Mouse (Mus musculus): ENCODE results near the gene Cacna1b. TPM values are rescaled to one million over a fixed set of nuclear protein-coding genes. Genes with fewer than 3 reads are reported as not detected.

The Cacna1b gene
- total RNA-seq, 2 experiments from 2014 or later, result 108 to 125 TPM

DNA sequence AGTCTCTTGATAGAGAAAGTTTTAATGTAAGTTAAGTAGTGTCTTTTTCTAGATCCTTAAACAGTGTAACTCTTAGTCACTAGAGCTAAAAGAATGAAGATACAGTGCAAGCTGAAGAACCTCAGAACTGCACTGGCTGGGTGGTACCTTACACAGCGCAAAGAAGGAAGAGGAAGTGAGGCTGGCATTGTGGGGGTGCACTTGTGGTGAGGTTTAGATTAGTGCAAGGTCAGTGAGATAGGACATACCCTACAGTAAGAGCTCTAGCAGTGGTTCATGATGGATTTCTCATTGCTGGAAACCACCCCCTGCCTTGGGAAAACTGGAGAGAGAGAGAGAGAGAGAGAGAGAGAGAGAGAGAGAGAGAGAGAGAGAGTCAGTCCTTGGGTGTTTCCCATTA lies 192.0 kb downstream of the Cacna1b start:
- DNase-seq (ENCODE audit: low spot score in 2 of 2), result no peak
- intact Hi-C loops (cut with DNase I), result no loop called here

DNA sequence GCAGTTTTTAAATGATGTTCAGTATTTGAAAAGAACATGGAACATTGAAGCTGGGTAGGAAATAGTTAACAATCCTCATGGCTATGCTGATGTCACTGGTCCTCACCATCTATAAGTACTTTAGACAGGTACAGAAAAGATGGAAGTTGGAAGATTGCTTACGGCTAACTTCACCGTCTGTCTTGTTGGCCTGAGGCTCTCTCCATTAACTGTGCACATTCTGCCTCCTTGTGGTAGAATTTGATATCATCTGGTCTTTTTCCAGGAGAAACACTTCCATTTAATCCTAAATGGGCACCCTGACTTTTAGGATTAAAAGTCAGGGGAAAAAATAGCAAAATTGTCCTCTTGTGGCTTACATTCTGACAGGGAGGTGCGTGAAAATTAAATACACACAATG lies 194.4 kb downstream of the Cacna1b start:
- DNase-seq (ENCODE audit: low spot score in 2 of 2), result peak; percentile 70 to 77
- intact Hi-C loops (cut with DNase I), result loop anchor here (1.0 to 5.0 kb wide), 4 partner anchors 76 to 272 kb away; no protein-coding TSS in a partner anchor

DNA sequence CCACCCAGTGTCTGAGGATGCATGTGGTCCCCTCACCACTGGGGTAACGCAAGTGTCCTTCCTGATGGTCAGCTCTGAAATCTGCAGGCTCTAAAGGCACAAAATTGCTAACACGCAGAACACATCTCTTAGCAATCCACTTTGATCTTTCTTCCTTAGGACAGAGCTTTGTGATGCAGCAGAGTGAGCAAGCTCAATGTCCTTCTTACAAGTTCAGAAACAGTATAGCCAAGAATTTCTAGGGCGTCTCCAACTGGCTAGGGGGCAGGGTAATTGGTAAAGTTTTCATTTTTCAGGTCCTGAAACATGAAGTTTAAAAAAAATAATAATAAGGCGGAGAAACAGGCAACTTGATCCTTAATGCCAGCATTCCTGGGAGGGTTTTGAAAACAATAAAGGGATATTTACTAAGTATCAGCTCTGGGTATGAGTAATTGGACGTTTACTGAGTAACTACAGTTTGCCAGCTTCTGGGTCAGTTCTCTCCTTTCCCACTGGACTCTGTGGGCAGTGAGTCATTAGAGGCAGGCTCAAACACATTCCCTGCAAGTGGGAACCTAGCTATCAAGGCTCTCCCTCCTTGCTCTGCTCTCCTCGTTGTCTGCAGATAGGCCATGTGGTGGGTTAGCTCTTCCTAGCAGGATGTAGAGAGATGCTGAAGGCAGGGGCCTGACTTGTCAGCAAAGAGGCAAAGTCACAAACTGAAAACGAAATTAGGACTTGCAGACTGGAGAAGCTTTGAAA lies 200.2 kb downstream of the Cacna1b start:
- DNase-seq (ENCODE audit: low spot score in 2 of 2), result no peak
- intact Hi-C loops (cut with DNase I), result no loop called here

DNA sequence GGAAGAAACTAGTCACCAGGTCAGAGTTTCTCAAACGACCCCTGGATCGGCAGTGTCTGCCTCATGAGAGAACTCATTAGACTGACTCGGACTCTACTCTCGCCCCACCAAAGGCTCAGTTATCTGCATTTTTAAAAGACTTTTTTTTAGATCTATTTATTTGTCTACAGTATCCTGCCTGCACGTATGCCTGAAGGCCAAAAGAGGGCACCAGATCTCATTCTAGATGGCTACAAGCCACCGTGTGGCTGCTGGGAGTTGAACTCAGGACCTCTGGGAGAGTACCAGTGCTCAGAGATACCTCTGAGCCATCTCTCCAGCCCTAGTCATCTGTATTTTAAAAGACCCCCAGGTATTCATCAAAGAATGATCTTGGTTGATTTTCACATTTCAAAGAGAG lies 201.0 kb downstream of the Cacna1b start:
- intact Hi-C loops (cut with DNase I), result no loop called here
- DNase-seq (ENCODE audit: low spot score in 2 of 2), result no peak

DNA sequence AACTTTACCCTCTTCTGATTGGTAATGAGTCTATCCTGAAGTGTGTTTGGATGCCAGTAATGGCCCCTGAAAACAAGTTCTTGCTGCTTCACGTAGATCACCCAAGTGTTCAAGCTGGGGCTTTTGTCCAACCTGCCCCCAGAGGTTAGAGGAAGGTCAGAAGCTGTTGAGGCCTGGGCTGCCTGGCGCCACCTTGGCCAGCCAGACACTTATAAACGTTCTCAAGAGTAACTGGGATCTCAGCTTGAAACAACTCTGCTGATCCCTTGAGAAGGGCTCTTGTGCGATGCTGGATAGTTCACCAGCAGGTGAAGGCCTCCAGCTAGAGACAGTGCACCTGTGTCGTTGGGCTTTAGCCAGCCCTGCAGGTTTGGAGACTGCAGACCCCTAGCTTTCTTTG lies 202.8 kb downstream of the Cacna1b start:
- DNase-seq (ENCODE audit: low spot score in 2 of 2), result no peak
- intact Hi-C loops (cut with DNase I), result no loop called here

DNA sequence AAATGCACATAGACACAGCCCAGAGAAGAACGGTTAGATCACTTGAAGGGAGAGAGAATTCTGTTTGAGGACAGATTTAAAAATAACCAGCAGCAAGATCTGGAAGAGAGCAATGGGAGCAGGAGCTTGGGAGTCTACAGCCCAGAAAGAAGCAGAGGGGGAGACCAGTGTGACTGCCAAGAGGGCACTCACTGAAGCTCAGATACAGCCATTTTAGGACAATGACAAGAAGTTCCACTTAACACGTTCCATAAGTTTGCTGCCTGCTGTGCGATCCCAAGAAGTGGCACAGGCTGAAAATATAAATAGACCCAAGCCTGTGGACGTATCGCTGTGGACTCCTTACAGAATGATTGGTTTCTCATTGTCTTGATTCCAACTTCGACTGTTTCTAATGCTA lies 206.6 kb downstream of the Cacna1b start:
- intact Hi-C loops (cut with DNase I), result no loop called here
- DNase-seq (ENCODE audit: low spot score in 2 of 2), result peak in 1 of 2 experiments; percentile 15

DNA sequence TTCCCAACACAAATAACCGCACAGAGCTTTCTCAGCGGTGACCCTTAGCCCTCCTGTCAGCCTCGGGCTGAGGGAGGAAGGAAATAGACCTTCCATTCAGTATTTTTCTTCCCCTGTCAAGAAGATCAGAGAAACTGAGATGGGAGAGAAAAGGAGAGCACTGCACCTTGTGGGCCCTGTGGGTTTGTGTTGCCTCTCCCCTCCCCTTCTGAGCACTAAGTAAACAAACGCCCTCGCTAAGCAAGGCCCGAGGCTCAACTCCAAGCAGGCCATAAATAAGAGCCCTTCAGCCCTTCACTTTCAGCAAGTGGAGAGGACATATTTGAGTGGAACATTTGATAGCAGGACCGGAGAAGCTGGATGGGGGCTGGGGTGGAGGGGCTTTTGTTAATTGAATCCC lies 209.0 kb downstream of the Cacna1b start:
- no peak for DNase-seq (ENCODE audit: low spot score in 2 of 2)
- intact Hi-C loops (cut with DNase I), result no loop called here

Other genes starting within 250 kb of the Cacna1b start
- 10 to 100 TPM; 55.0 to 61.9 TPM for gene Ehmt1, start 156.5 kb upstream of the Cacna1b start, total RNA-seq (2021)
- gene Arrdc1, start 172.1 kb upstream of the Cacna1b start, total RNA-seq (2021), result 10 to 100 TPM; 15.2 to 19.0 TPM
- gene Zmynd19, start 186.6 kb upstream of the Cacna1b start, total RNA-seq (2021), result 10 to 100 TPM; 38.0 to 40.9 TPM
- 10 to 100 TPM; 27.7 to 30.9 TPM for gene Dph7, start 199.2 kb upstream of the Cacna1b start, total RNA-seq (2021)
- gene Mrpl41, start 211.9 kb upstream of the Cacna1b start, total RNA-seq (2021), result 10 to 100 TPM; 85.4 to 96.4 TPM
- 10 to 100 TPM; 10.6 to 13.4 TPM for gene Pnpla7, start 212.9 kb upstream of the Cacna1b start, total RNA-seq (2021)

All from left cerebral cortex, postnatal 14 days (tissue).